Comparison of ENCODE assay signal across 8 mouse cellular contexts in the genomic region with DNA sequence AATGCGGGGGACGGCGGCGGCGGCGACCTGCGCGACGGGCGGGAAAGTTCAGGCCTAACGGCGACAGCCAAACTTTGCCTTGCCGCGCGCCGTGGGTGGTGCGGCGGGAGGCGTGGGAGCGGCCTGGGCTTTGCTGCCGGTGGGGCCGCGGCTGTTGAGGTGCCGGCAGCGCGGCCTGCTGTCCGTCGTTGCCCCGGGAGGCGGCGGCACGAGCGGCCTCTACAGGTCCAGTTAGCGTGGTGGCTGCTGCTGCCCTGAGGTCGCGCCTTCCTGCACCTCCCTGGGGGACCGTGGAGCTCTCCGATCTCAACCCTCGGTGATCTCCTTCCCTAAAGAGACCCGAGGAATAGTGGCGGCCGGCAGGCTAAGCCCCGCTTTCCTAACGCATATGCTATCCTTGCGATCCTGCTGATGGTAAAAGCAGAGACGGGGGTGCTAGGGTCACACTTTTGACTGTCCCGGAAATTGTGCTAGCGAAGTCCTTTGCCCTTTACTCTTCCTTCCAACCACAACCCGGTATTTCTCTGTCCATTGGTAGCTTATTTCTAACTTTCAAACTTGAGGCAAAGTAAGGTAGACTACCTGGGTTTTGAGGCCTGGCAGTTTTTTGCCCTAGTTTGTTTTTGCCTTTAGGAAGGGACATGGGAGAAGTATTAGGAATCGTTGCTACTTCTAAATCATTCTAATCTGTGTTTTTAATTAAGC. TPM values are rescaled to one million over a fixed set of nuclear protein-coding genes. Genes with fewer than 3 reads are reported as not detected.
DNase-seq lines count a peak whose midpoint lies in the region; ATAC-seq and TF ChIP-seq lines count a peak whose summit lies in the region.

No protein-coding gene starts in this region.

- H3K27me3 ChIP-seq in neural tube, embryonic 13.5 days: no peaks in the 10 kb centered on the region

- no peak for DNase-seq in left cerebral cortex, adult 2 months (ENCODE audit: extremely low spot score in 1 of 2, low spot score in 2 of 2)
- no peak for DNase-seq in left cerebral cortex, postnatal 4 days
- peak; percentile 55 for DNase-seq in c-Kit-negative CD71-positive TER-119-positive erythroid progenitor cells, embryonic 14.5 days (ENCODE audit: low read depth, low spot score)
- DNase-seq in gastrocnemius, postnatal 10 days: peak; percentile 69
- peak; percentile 64 for DNase-seq in kidney, adult 11 months
- DNase-seq in lung, adult 2 months: peak; percentile 69
- no peak for DNase-seq in left cerebral cortex, postnatal 25 days (ENCODE audit: low spot score in 2 of 2)

- H3K9ac ChIP-seq in neural tube, embryonic 13.5 days: peak overlapping the region; percentile 92

- H3K4me3 ChIP-seq in left cerebral cortex, adult 2 months: peak overlapping the region; percentile 94
- H3K4me3 ChIP-seq in lung, adult 2 months (replicated peaks; ENCODE audit: extremely low read depth, low read depth, low read length): peak overlapping the region; percentile 69
- H3K4me3 ChIP-seq in neural tube, embryonic 13.5 days: peak overlapping the region; percentile 80

- TF ChIP-seq CTCF in left cerebral cortex, adult 2 months (IDR thresholded peaks at IDR 0.05): peak; percentile 45
- TF ChIP-seq CTCF in lung, adult 2 months (IDR thresholded peaks at IDR 0.05; ENCODE audit: insufficient read depth, low read length): no peak

- H3K36me3 ChIP-seq in neural tube, embryonic 13.5 days: no peaks in the 10 kb centered on the region

- peak overlapping the region; percentile 86 for H3K4me2 ChIP-seq in neural tube, embryonic 13.5 days

- intact Hi-C loops in left cerebral cortex, adult 2 months (cut with DNase I): loop anchor here (10.0 kb wide), 1 partner anchor 841 kb away; a partner anchor contains a TSS
- intact Hi-C loops in left cerebral cortex, postnatal 4 days (cut with DNase I): no loop called here
- intact Hi-C loops in left cerebral cortex, postnatal 25 days (cut with DNase I): loop anchor here (5.0 kb wide), 1 partner anchor 116 kb away; no protein-coding TSS in a partner anchor

- peak overlapping the region; percentile 97 for H3K27ac ChIP-seq in left cerebral cortex, adult 2 months
- H3K27ac ChIP-seq in neural tube, embryonic 13.5 days (replicated peaks): peak overlapping the region; percentile 96

- TF ChIP-seq POLR2A in lung, adult 2 months (IDR thresholded peaks at IDR 0.05; ENCODE audit: borderline replicate concordance, extremely low read depth, low read depth, low read length): no peak

- ATAC-seq in neural tube, embryonic 13.5 days (ENCODE audit: low read depth): peak; percentile 30

- H3K9me3 ChIP-seq in neural tube, embryonic 13.5 days: no peaks in the 10 kb centered on the region

- peaks cover 2% of the 10 kb centered on the region; the same call in 1 of the 2 replicates for H3K4me1 ChIP-seq in lung, adult 2 months (ENCODE audit: control insufficient read depth, insufficient read depth, low read length)
- H3K4me1 ChIP-seq in neural tube, embryonic 13.5 days (replicated peaks): peaks cover 36% of the 10 kb centered on the region

- WGBS in lung, adult 2 months: under 1% methylated on average over 50 of the region's 50 CpGs
- under 1% methylated on average over 50 of the region's 50 CpGs for WGBS in neural tube, embryonic 13.5 days

RNA-seq across cellular contexts. Expression of a gene that starts 0.8 kb away (rescaled TPM):
- total RNA-seq in left cerebral cortex, adult 2 months (2021): 10 to 100 TPM; 95.6 to 95.8 TPM
- total RNA-seq in left cerebral cortex, postnatal 4 days (2021): 100 to 1,000 TPM in 1 of 2 experiments, 10 to 100 TPM in 1; 92.7 to 100 TPM
- 10 to 100 TPM; 26.9 to 45.8 TPM for total RNA-seq in gastrocnemius, postnatal 10 days (2021)
- polyA plus RNA-seq in lung, adult 2 months (2012; rRNA removed): 10.3 and 19.7 TPM in 2 replicates
- 59.9 and 67.4 TPM in 2 replicates for polyA plus RNA-seq in neural tube, embryonic 13.5 days (2015; fragmentation: Nextera tagmentation; extraction: Ambion mirVana)
- 10 to 100 TPM; 80.3 to 89.6 TPM for total RNA-seq in left cerebral cortex, postnatal 25 days (2021)

RNA-seq across cellular contexts. Expression of a gene that starts 48.2 kb away (rescaled TPM):
- under 1 TPM; 0.49 to 0.57 TPM for total RNA-seq in left cerebral cortex, adult 2 months (2021)
- under 1 TPM; 0.28 to 0.32 TPM for total RNA-seq in left cerebral cortex, postnatal 4 days (2021)
- under 1 TPM in 1 of 2 experiments, not detected in 1; 0.23 TPM for total RNA-seq in gastrocnemius, postnatal 10 days (2021)
- 0.11 TPM in 1 of 2 replicates, not detected in the other for polyA plus RNA-seq in lung, adult 2 months (2012; rRNA removed)
- polyA plus RNA-seq in neural tube, embryonic 13.5 days (2015; fragmentation: Nextera tagmentation; extraction: Ambion mirVana): 0.61 and 0.75 TPM in 2 replicates
- under 1 TPM; 0.50 to 0.83 TPM for total RNA-seq in left cerebral cortex, postnatal 25 days (2021)

RNA-seq across cellular contexts. Expression of a gene that starts 48.3 kb away (rescaled TPM):
- not detected for total RNA-seq in left cerebral cortex, adult 2 months (2021)
- not detected for total RNA-seq in left cerebral cortex, postnatal 4 days (2021)
- not detected for total RNA-seq in gastrocnemius, postnatal 10 days (2021)
- polyA plus RNA-seq in lung, adult 2 months (2012; rRNA removed): not detected in 2 replicates
- not detected in 2 replicates for polyA plus RNA-seq in neural tube, embryonic 13.5 days (2015; fragmentation: Nextera tagmentation; extraction: Ambion mirVana)
- total RNA-seq in left cerebral cortex, postnatal 25 days (2021): not detected

Comparison
In these comparisons a context has a peak if more than half of its experiments do, and no peak if none do; other contexts are left out.
1. DNase-seq: peak in c-Kit-negative CD71-positive TER-119-positive erythroid progenitor cells, embryonic 14.5 days (single experiment), gastrocnemius, postnatal 10 days (single experiment), kidney, adult 11 months (single experiment) and lung, adult 2 months (single experiment); none in left cerebral cortex, adult 2 months (0 of 2), left cerebral cortex, postnatal 4 days (single experiment) and left cerebral cortex, postnatal 25 days (0 of 2).
2. Peak in every context shown above with its lines, with median percentiles within 50 percentile points of each other: H3K4me3 ChIP-seq.